Mouse (Mus musculus): ENCODE measurements at regions not wholly inside any gene's neighbourhood (a gene's known extent, or its start where the extent isn't known, plus 50 kb on each side); places are given as distances from the start of the nearest gene placed in this dataset.

DNA sequence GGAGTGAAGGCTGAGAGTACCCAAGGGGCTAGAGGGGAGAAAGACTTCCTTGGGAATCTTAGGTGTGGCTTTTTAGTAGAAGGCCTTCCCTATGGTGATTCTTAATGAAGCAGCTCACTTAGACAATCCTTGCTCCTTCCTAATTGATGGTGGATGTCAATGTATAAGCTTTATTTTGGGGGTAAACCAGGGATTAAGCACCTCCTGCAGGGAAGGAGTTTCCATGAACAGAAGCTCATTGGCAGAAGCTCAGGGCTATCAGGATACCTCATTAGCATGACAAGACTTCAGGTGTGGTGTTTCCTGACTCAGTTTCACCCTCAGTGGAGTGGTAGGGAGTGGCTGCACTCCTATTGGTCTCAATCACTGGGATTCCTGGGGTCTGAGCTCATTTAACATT lies 208.8 kb downstream of the Pros1 start:
- TF ChIP-seq CTCF (IDR thresholded peaks at IDR 0.05; ENCODE audit: extremely low read depth, insufficient read depth, low read length): no peak
- no peak for TF ChIP-seq POLR2A (IDR thresholded peaks at IDR 0.05; ENCODE audit: extremely low read depth, insufficient read depth, low read length)

Data from cortical plate, adult 2 months (tissue).